Mouse (Mus musculus) spleen, adult 2 months (tissue): ENCODE results near the gene Antxr1.

ENCODE experiments used
- CTCF ChIP-seq: fragments of 200-500 bp; IDR thresholded peaks from 2 replicates; pipeline ENCODE4 v1.5.1; 2011; ENCODE audit warnings: mild to moderate bottlenecking, inconsistent platforms; ENCODE audit not compliant: insufficient read depth, insufficient read length, insufficient replicate concordance; ENCODE audit errors: extremely low read depth
- POLR2A ChIP-seq: fragments of 200-500 bp; IDR thresholded peaks from 2 replicates; pipeline ENCODE4 v1.6.1; 2011; ENCODE audit warnings: low read depth, low read length, inconsistent platforms

- TF ChIP-seq CTCF (no peak), POLR2A (no peak)
Observed at GRCm38 (mm10) chr6:87255668-87256067, 80.0 kb downstream of the Antxr1 start.
